Mouse (Mus musculus): ENCODE results near the gene Csde1.

- TF ChIP-seq CTCF (IDR thresholded peaks at IDR 0.05; ENCODE audit: insufficient read depth, low read length) = no peak
- peak; percentile 96; the same call in 1 of the 2 replicates for TF ChIP-seq POLR2A (IDR thresholded peaks at IDR 0.05; ENCODE audit: borderline replicate concordance, extremely low read depth, low read depth, low read length)
Observed at GRCm38 (mm10) chr3:103020249-103020942, at the start of gene Csde1.
